Mouse (Mus musculus) liver, postnatal 0 days (tissue): ENCODE data around the gene Ube2cbp.

ENCODE experiments used
- CTCF ChIP-seq: sonication (generic); IDR thresholded peaks from 2 replicates; pipeline ENCODE4 v1.5.1; 2016; ENCODE audit warnings: antibody characterized with exemption, low read depth
- EP300 ChIP-seq: IDR thresholded peaks from 2 replicates; pipeline ENCODE4 v1.6.1; 2016; ENCODE audit warnings: antibody characterized with exemption, low read depth, mild to moderate bottlenecking

DNA sequence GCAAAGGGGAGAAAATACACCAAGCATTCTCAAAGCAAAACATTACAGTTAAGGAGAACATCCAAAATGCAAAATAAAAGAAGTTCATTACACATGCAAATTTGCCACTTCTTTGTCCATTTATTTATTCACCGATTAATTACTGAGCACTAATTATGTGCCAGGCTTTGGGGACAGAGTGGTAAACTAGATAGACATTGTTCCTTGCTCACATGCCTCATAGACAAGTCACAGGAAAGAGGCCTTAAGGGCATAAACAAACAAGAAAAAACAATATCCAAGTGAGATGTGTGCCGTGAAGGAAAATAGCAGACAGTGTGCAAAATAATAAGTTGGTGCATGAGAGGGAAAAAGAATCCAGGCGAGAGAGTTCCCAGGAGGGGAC is 177.2 kb downstream of the Ube2cbp start:
- no peak for TF ChIP-seq CTCF
- no peak for TF ChIP-seq EP300
